Mouse (Mus musculus): ENCODE results near the gene Cacna2d1.

GRCm38 (mm10) chr5:16235864-16236263, 301.4 kb downstream of the Cacna2d1 start:
- TF ChIP-seq CTCF (conservative IDR thresholded peaks at IDR 0.05; ENCODE audit: low read length) (no peak), POU5F1 (IDR thresholded peaks at IDR 0.05; ENCODE audit: borderline replicate concordance, low read length) (no peak), NANOG (IDR thresholded peaks at IDR 0.05; ENCODE audit: borderline replicate concordance, low read length) (no peak)

Data from E14TG2a.4 (cell line).